In the genomic region with DNA sequence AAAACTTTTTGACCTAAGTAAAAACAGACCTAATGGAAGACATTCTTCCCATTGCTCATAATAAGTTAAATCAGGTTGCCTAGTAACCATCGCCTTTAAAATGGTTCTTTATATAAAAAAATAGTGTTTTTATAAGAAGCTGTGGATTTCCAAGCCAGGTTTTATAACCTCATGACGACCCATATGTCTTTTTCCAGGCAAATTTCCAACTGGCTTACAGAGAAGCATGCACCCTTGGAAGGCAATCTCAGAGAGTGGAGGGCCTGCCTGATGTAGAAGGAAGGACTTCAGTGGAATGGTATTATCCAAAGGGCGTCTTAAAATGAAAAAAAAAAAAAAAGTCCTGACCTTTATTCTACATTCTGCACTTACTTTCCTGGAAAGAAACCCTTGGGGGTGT, we compare ENCODE assay signal across 19 mouse cellular contexts.
A peak's percentile ranks its signal among the peaks of the same experiment; 100 is the strongest.
DNase-seq lines count a peak whose midpoint lies in the region; ATAC-seq lines count a peak whose summit lies in the region.
"Had no signal": no experiment of that assay in that cellular context is flagged by ENCODE, and none has a peak within 500 bp of the region (broad histone marks: within the 10 kb centered on the region; RNA-seq: fewer than 3 reads in every experiment).

No protein-coding gene starts in this region.

- ATAC-seq in intestine, embryonic 15.5 days, result peak; percentile 72
- ATAC-seq in intestine, embryonic 16.5 days, result no peak
- peak; percentile 71 for ATAC-seq in embryonic facial prominence, embryonic 14.5 days (ENCODE audit: low read depth)
- peak; percentile 47; the same call in 1 of the 2 replicates for ATAC-seq in stomach, embryonic 15.5 days (ENCODE audit: insufficient read depth, low FRiP score, low read depth)
- ATAC-seq in hindbrain, embryonic 16.5 days, result no peak
- ATAC-seq: liver, embryonic 12.5 days; Patski had no signal

- WGBS in intestine, embryonic 15.5 days, result 63% methylated on average over 3 of the region's 3 CpGs
- WGBS in intestine, embryonic 16.5 days, result 55% methylated on average over 3 of the region's 3 CpGs
- WGBS in embryonic facial prominence, embryonic 14.5 days, result 33% methylated on average over 3 of the region's 3 CpGs
- WGBS in stomach, embryonic 15.5 days, result 43% methylated on average over 3 of the region's 3 CpGs
- 73% methylated on average over 3 of the region's 3 CpGs for WGBS in hindbrain, embryonic 16.5 days

- no peak overlapping the region; the same call in 1 of the 2 replicates for H3K27ac ChIP-seq in intestine, embryonic 15.5 days
- H3K27ac ChIP-seq in intestine, embryonic 16.5 days (ENCODE audit: low read length), result no peak overlapping the region
- peak overlapping the region; percentile 70; the same call in 1 of the 2 replicates for H3K27ac ChIP-seq in embryonic facial prominence, embryonic 14.5 days (replicated peaks; ENCODE audit: low read depth, low read length)
- H3K27ac ChIP-seq in stomach, embryonic 15.5 days, result no peak overlapping the region
- no peak overlapping the region for H3K27ac ChIP-seq in hindbrain, embryonic 16.5 days (ENCODE audit: low read depth, low read length)
- H3K27ac ChIP-seq: embryonic facial prominence, embryonic 12.5 days; forebrain, embryonic 10.5 days; kidney, embryonic 15.5 days; liver, embryonic 12.5 days; lung, embryonic 15.5 days had no signal

- no peak overlapping the region for H3K4me2 ChIP-seq in intestine, embryonic 15.5 days (replicated peaks)
- no peak overlapping the region for H3K4me2 ChIP-seq in intestine, embryonic 16.5 days (ENCODE audit: low read depth, low read length)
- no peak overlapping the region for H3K4me2 ChIP-seq in embryonic facial prominence, embryonic 14.5 days (ENCODE audit: low read depth, low read length)
- no peak overlapping the region for H3K4me2 ChIP-seq in stomach, embryonic 15.5 days
- no peak overlapping the region for H3K4me2 ChIP-seq in hindbrain, embryonic 16.5 days (ENCODE audit: low read length)
- H3K4me2 ChIP-seq: embryonic facial prominence, embryonic 12.5 days; kidney, embryonic 15.5 days; liver, embryonic 12.5 days; lung, embryonic 15.5 days; midbrain, embryonic 11.5 days had no signal

- H3K4me3 ChIP-seq in intestine, embryonic 15.5 days (replicated peaks), result no peak overlapping the region
- H3K4me3 ChIP-seq in intestine, embryonic 16.5 days (ENCODE audit: low read length), result no peak overlapping the region
- H3K4me3 ChIP-seq in embryonic facial prominence, embryonic 14.5 days (ENCODE audit: low read depth, low read length), result no peak overlapping the region
- H3K4me3 ChIP-seq in stomach, embryonic 15.5 days (replicated peaks), result no peak overlapping the region
- no peak overlapping the region for H3K4me3 ChIP-seq in hindbrain, embryonic 16.5 days (ENCODE audit: low read length)
- H3K4me3 ChIP-seq: embryonic facial prominence, embryonic 12.5 days; forebrain, embryonic 10.5 days; kidney, embryonic 15.5 days; liver, embryonic 12.5 days; lung, embryonic 15.5 days had no signal

- no peaks in the 10 kb centered on the region for H3K27me3 ChIP-seq in intestine, embryonic 15.5 days (replicated peaks)
- no peaks in the 10 kb centered on the region for H3K27me3 ChIP-seq in intestine, embryonic 16.5 days (replicated peaks; ENCODE audit: control insufficient read depth, insufficient read depth, low read length)
- H3K27me3 ChIP-seq in embryonic facial prominence, embryonic 14.5 days (replicated peaks; ENCODE audit: control insufficient read depth, insufficient read depth, low read length), result no peaks in the 10 kb centered on the region
- H3K27me3 ChIP-seq in stomach, embryonic 15.5 days (replicated peaks), result no peaks in the 10 kb centered on the region
- H3K27me3 ChIP-seq in hindbrain, embryonic 16.5 days (replicated peaks; ENCODE audit: control insufficient read depth, insufficient read depth, low read length), result no peaks in the 10 kb centered on the region
- H3K27me3 ChIP-seq: embryonic facial prominence, embryonic 12.5 days; kidney, embryonic 15.5 days; liver, embryonic 12.5 days; lung, embryonic 15.5 days; Patski had no signal

- H3K4me1 ChIP-seq in intestine, embryonic 15.5 days (replicated peaks), result no peaks in the 10 kb centered on the region
- H3K4me1 ChIP-seq in intestine, embryonic 16.5 days (ENCODE audit: control insufficient read depth, insufficient read depth, low read length), result no peaks in the 10 kb centered on the region
- no peaks in the 10 kb centered on the region for H3K4me1 ChIP-seq in embryonic facial prominence, embryonic 14.5 days (ENCODE audit: control insufficient read depth, insufficient read depth, low read length)
- no peaks in the 10 kb centered on the region for H3K4me1 ChIP-seq in stomach, embryonic 15.5 days
- no peaks in the 10 kb centered on the region for H3K4me1 ChIP-seq in hindbrain, embryonic 16.5 days (ENCODE audit: control insufficient read depth, insufficient read depth, low read depth, low read length)
- H3K4me1 ChIP-seq: embryonic facial prominence, embryonic 12.5 days; forebrain, embryonic 10.5 days; kidney, embryonic 15.5 days; liver, embryonic 12.5 days; lung, embryonic 15.5 days had no signal

- no peak overlapping the region for H3K9ac ChIP-seq in intestine, embryonic 15.5 days
- H3K9ac ChIP-seq in intestine, embryonic 16.5 days (ENCODE audit: low read depth, low read length), result no peak overlapping the region
- H3K9ac ChIP-seq in embryonic facial prominence, embryonic 14.5 days (ENCODE audit: low read depth, low read length), result no peak overlapping the region
- H3K9ac ChIP-seq in stomach, embryonic 15.5 days, result no peak overlapping the region
- H3K9ac ChIP-seq in hindbrain, embryonic 16.5 days (ENCODE audit: low read depth, low read length), result no peak overlapping the region
- H3K9ac ChIP-seq: embryonic facial prominence, embryonic 12.5 days; kidney, embryonic 15.5 days; liver, embryonic 12.5 days; lung, embryonic 15.5 days had no signal

- H3K9me3 ChIP-seq in intestine, embryonic 15.5 days, result no peaks in the 10 kb centered on the region
- H3K9me3 ChIP-seq in intestine, embryonic 16.5 days (ENCODE audit: control insufficient read depth, low read length), result no peaks in the 10 kb centered on the region
- H3K9me3 ChIP-seq in embryonic facial prominence, embryonic 14.5 days (ENCODE audit: control insufficient read depth, low read length), result 0 out of 2 replicates have a peak, but pooled peaks cover 4% of the 10 kb centered on the region
- no peaks in the 10 kb centered on the region for H3K9me3 ChIP-seq in stomach, embryonic 15.5 days
- no peaks in the 10 kb centered on the region for H3K9me3 ChIP-seq in hindbrain, embryonic 16.5 days (ENCODE audit: control insufficient read depth, low read length)
- H3K9me3 ChIP-seq: forebrain, embryonic 10.5 days; kidney, embryonic 15.5 days; liver, embryonic 12.5 days; lung, embryonic 15.5 days had no signal

- H3K36me3 ChIP-seq in intestine, embryonic 15.5 days, result no peaks in the 10 kb centered on the region
- no peaks in the 10 kb centered on the region for H3K36me3 ChIP-seq in intestine, embryonic 16.5 days (ENCODE audit: control insufficient read depth, insufficient read depth, low read length)
- no peaks in the 10 kb centered on the region for H3K36me3 ChIP-seq in embryonic facial prominence, embryonic 14.5 days (ENCODE audit: control insufficient read depth, insufficient read depth, low read length)
- H3K36me3 ChIP-seq in stomach, embryonic 15.5 days, result no peaks in the 10 kb centered on the region
- no peaks in the 10 kb centered on the region for H3K36me3 ChIP-seq in hindbrain, embryonic 16.5 days (ENCODE audit: control insufficient read depth, insufficient read depth, low read length)
- H3K36me3 ChIP-seq: embryonic facial prominence, embryonic 12.5 days; forebrain, embryonic 10.5 days; kidney, embryonic 15.5 days; liver, embryonic 12.5 days; lung, embryonic 15.5 days had no signal

- peak; percentile 4 for DNase-seq in adipocyte (ENCODE audit: low spot score)
- peak; percentile 95 for DNase-seq in embryonic facial prominence, embryonic 14.5 days (ENCODE audit: low spot score)
- DNase-seq in cerebellum, adult 9-11 months, result no peak
- DNase-seq: adrenal gland, postnatal 25 days; cerebellum, adult 8-10 months; heart, adult 11 months; retina, postnatal 1 day; thymus, postnatal 25 days had no signal

Comparison
In these comparisons a context has a peak if more than half of its experiments do, and no peak if none do; other contexts are left out.
1. ATAC-seq: peak in intestine, embryonic 15.5 days (single experiment), embryonic facial prominence, embryonic 14.5 days (single experiment) and stomach, embryonic 15.5 days (single experiment); none in intestine, embryonic 16.5 days (single experiment) and hindbrain, embryonic 16.5 days (single experiment).